Mouse (Mus musculus) lung, postnatal 0 days (tissue): ENCODE data around the gene P4ha1.

ENCODE experiments used
- CTCF ChIP-seq: IDR thresholded peaks from 2 replicates; pipeline ENCODE4 v1.5.1; 2016; ENCODE audit warnings: antibody characterized with exemption, mild to moderate bottlenecking
- EP300 ChIP-seq: IDR thresholded peaks from 2 replicates; pipeline ENCODE4 v1.6.1; 2016; ENCODE audit warnings: antibody characterized with exemption, mild to moderate bottlenecking, control low read depth

- TF ChIP-seq EP300 = no peak
- TF ChIP-seq CTCF = no peak
These were observed 35.4 kb upstream of the P4ha1 start for GRCm38 (mm10) chr10:59287662-59288061.
